Mouse (Mus musculus): ENCODE measurements around the gene Smyd4. TPM values are rescaled to one million over a fixed set of nuclear protein-coding genes. Genes with fewer than 3 reads are reported as not detected.
"Not testable (repeated sequence)": the region's sequence is repeated elsewhere in the genome, so short reads cannot be mapped to it uniquely, and the experiment has no call there.

The Smyd4 gene
- polyA plus RNA-seq, 2 experiments: 7.9 to 11.6 TPM

DNA sequence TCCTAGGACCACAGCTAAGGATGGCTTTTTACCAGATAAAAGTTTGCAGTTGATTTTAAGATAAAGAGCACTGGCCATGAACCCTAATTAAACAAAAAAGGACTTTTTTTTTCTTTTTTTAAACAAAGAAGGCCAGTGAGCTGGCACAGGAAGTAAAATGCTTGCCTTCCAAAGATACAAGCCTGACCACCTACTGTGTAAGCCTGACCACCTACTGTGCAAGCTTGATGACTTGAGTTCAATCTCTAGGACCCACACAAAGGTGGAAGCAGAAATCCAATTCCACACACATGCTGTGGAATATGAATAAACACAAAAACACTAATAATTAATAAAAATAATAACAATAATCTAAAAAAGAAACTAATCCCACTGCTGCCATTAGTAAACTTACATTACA is 3.0 kb downstream of the Smyd4 start:
- no peak overlapping the region for H3K9ac ChIP-seq (ENCODE audit: low read depth, low read length, severe bottlenecking)
- no peaks in the 10 kb centered on the region for H3K9me3 ChIP-seq (ENCODE audit: control insufficient read depth, low read length)
- H3K4me1 ChIP-seq (ENCODE audit: control insufficient read depth, insufficient read depth, low read length): peaks cover 20% of the 10 kb centered on the region
- ATAC-seq (ENCODE audit: low FRiP score, low read depth): no peak
- H3K27ac ChIP-seq (replicated peaks; ENCODE audit: low read depth, low read length): no peak overlapping the region
- no peak overlapping the region for H3K4me2 ChIP-seq (replicated peaks; ENCODE audit: low read depth, low read length, severe bottlenecking)
- no peak overlapping the region for H3K4me3 ChIP-seq (replicated peaks; ENCODE audit: low read length)
- no peak for TF ChIP-seq POLR2A (IDR thresholded peaks at IDR 0.05; ENCODE audit: borderline replicate concordance, extremely low read depth, insufficient read depth, insufficient read length)
- DNase-seq (ENCODE audit: low spot score): no peak
- no peaks in the 10 kb centered on the region for H3K27me3 ChIP-seq (ENCODE audit: control insufficient read depth, insufficient read depth, low read length)
- peaks cover 4% of the 10 kb centered on the region; the same call in 1 of the 2 replicates for H3K36me3 ChIP-seq (ENCODE audit: control insufficient read depth, insufficient read depth, low read length)

DNA sequence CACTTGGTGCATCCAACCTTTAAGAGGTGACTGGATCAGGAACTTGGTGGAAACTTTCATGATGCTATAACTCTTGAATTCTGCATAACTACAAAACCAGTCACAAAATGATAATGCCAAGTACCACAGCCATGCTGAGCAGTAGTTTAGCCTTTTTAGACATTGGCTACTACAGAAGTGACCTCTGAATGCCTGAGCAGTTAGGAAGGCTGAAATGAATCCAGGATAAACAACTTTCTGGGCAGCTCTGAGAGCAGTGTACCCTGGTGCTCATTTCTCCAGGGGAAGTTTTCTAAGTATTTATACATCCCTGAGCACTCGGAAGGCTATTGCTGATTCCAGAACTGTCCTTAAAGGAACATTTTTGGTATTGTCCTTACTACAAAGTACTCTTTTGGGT is 7.2 kb downstream of the Smyd4 start:
- Histone ChIP-seq H3K9me3 (ENCODE audit: control insufficient read depth, low read length) (no peaks in the 10 kb centered on the region), H3K4me2 (replicated peaks; ENCODE audit: low read depth, low read length, severe bottlenecking) (no peak overlapping the region), H3K27me3 (ENCODE audit: control insufficient read depth, insufficient read depth, low read length) (no peaks in the 10 kb centered on the region), H3K36me3 (ENCODE audit: control insufficient read depth, insufficient read depth, low read length) (peaks cover 4% of the 10 kb centered on the region; the same call in 1 of the 2 replicates), H3K27ac (replicated peaks; ENCODE audit: low read depth, low read length) (no peak overlapping the region), H3K4me1 (ENCODE audit: control insufficient read depth, insufficient read depth, low read length) (no peaks in the 10 kb centered on the region), H3K9ac (ENCODE audit: low read depth, low read length, severe bottlenecking) (no peak overlapping the region), H3K4me3 (replicated peaks; ENCODE audit: low read length) (no peak overlapping the region)
- TF ChIP-seq POLR2A (IDR thresholded peaks at IDR 0.05; ENCODE audit: borderline replicate concordance, extremely low read depth, insufficient read depth, insufficient read length): no peak
- no peak for ATAC-seq (ENCODE audit: low FRiP score, low read depth)
- 93% methylated on average over 1 of the region's 1 CpGs for WGBS
- DNase-seq (ENCODE audit: low spot score): peak; percentile 1

DNA sequence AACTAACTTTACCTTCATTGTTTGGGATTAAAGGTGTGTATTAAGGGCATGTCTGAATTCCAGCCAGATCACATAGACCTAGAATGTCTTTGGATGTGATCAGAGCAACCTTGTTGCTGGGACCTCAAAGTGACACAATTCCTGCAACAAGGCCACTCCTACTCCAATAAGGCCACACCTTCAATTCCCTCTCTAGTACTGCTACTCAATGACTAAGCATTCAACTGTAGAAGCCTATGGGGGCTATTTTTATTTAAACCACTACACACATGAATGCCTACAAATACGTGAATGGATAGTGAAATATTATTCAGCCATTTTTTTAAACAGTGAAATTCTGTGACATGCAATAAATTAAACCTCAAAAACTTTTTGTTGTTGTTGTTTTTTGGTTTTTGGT is 28.9 kb downstream of the Smyd4 start:
- WGBS: 84% methylated on average over 1 of the region's 1 CpGs
- H3K36me3 ChIP-seq (ENCODE audit: control insufficient read depth, insufficient read depth, low read length): no peaks in the 10 kb centered on the region
- no peak overlapping the region for H3K4me2 ChIP-seq (replicated peaks; ENCODE audit: low read depth, low read length, severe bottlenecking)
- no peak overlapping the region for H3K9ac ChIP-seq (ENCODE audit: low read depth, low read length, severe bottlenecking)
- H3K27me3 ChIP-seq (ENCODE audit: control insufficient read depth, insufficient read depth, low read length): no peaks in the 10 kb centered on the region
- no peak for DNase-seq (ENCODE audit: low spot score)
- no peaks in the 10 kb centered on the region for H3K4me1 ChIP-seq (ENCODE audit: control insufficient read depth, insufficient read depth, low read length)
- no peak overlapping the region for H3K27ac ChIP-seq (replicated peaks; ENCODE audit: low read depth, low read length)
- H3K9me3 ChIP-seq (ENCODE audit: control insufficient read depth, low read length): no peaks in the 10 kb centered on the region
- no peak for ATAC-seq (ENCODE audit: low FRiP score, low read depth)
- H3K4me3 ChIP-seq (replicated peaks; ENCODE audit: low read length): no peak overlapping the region
- no peak for TF ChIP-seq POLR2A (IDR thresholded peaks at IDR 0.05; ENCODE audit: borderline replicate concordance, extremely low read depth, insufficient read depth, insufficient read length)

DNA sequence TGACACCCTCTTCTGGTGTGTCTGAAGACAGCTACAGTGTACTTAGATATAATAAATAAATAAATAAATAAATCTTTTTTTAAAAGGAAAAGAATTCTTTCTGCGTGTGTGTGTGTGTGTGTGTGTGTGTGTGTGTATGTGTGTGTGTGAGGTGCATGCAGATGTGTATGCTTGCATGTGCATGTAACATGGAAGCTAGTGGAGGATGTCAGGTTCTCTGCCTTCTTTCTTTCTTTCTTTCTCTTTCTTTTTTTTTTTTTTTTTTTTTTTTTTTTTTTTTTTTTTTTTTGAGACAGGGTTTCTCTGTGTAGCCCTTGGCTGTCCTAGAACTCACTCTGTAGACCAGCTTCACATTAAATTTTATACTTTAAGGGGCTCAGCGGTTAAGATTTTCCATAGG is 30.6 kb downstream of the Smyd4 start:
- not testable (repeated sequence) for H3K9ac ChIP-seq (ENCODE audit: low read depth, low read length, severe bottlenecking); DNase-seq (ENCODE audit: low spot score); H3K4me1 ChIP-seq (ENCODE audit: control insufficient read depth, insufficient read depth, low read length); H3K4me2 ChIP-seq (replicated peaks; ENCODE audit: low read depth, low read length, severe bottlenecking); H3K36me3 ChIP-seq (ENCODE audit: control insufficient read depth, insufficient read depth, low read length); ATAC-seq (ENCODE audit: low FRiP score, low read depth); H3K9me3 ChIP-seq (ENCODE audit: control insufficient read depth, low read length); H3K27me3 ChIP-seq (ENCODE audit: control insufficient read depth, insufficient read depth, low read length); H3K27ac ChIP-seq (replicated peaks; ENCODE audit: low read depth, low read length); H3K4me3 ChIP-seq (replicated peaks; ENCODE audit: low read length)
- 78% methylated on average over 2 of the region's 2 CpGs for whole genome bisulfite sequencing

DNA sequence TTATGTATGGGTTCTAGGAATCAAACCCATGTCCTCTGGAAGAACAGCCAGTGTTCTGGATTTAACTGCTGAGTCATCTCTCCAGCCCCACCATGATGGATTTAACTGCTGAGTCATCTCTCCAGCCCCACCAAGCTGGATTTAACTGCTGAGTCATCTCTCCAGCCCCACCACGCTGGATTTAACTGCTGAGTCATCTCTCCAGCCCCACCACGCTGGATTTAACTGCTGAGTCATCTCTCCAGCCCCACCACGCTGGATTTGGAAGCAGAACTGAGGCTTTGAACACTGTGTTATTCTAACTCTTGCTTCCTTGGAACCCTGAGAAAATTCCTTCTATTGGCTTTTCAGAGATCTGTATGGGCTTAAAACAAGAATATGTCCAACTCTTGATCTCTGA is 35.3 kb downstream of the Smyd4 start:
- not testable (repeated sequence) for H3K27me3 ChIP-seq (ENCODE audit: control insufficient read depth, insufficient read depth, low read length); H3K4me2 ChIP-seq (replicated peaks; ENCODE audit: low read depth, low read length, severe bottlenecking); H3K9ac ChIP-seq (ENCODE audit: low read depth, low read length, severe bottlenecking); H3K4me3 ChIP-seq (replicated peaks; ENCODE audit: low read length); ATAC-seq (ENCODE audit: low FRiP score, low read depth); H3K9me3 ChIP-seq (ENCODE audit: control insufficient read depth, low read length); DNase-seq (ENCODE audit: low spot score); H3K27ac ChIP-seq (replicated peaks; ENCODE audit: low read depth, low read length); H3K4me1 ChIP-seq (ENCODE audit: control insufficient read depth, insufficient read depth, low read length); H3K36me3 ChIP-seq (ENCODE audit: control insufficient read depth, insufficient read depth, low read length)
- 53% methylated on average over 3 of the region's 3 CpGs for WGBS

DNA sequence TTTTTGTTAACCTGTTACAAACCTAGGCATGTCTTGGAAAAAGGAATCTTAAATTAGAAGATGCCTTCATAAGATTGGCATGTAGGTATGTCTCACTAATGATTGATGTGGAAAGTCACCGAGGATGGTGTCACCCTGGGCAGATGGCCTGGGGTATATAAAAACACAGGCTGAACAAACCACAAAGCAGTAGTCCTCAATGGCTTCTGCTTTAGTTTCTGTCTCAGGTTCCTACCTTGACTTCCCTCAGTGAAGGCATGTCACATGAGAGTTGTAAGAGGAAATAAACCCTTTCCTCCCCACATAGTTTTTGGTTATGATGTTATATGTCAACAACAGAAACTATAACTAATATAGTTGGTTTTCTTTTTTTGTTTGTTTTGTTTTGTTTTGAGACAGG is 47.4 kb downstream of the Smyd4 start:
- Histone ChIP-seq H3K4me1 (ENCODE audit: control insufficient read depth, insufficient read depth, low read length) (no peaks in the 10 kb centered on the region), H3K9ac (ENCODE audit: low read depth, low read length, severe bottlenecking) (no peak overlapping the region), H3K27ac (replicated peaks; ENCODE audit: low read depth, low read length) (no peak overlapping the region), H3K9me3 (ENCODE audit: control insufficient read depth, low read length) (no peaks in the 10 kb centered on the region), H3K4me2 (replicated peaks; ENCODE audit: low read depth, low read length, severe bottlenecking) (no peak overlapping the region), H3K27me3 (ENCODE audit: control insufficient read depth, insufficient read depth, low read length) (no peaks in the 10 kb centered on the region), H3K4me3 (replicated peaks; ENCODE audit: low read length) (no peak overlapping the region), H3K36me3 (ENCODE audit: control insufficient read depth, insufficient read depth, low read length) (peaks cover 7% of the 10 kb centered on the region; the same call in 1 of the 2 replicates)
- no peak for ATAC-seq (ENCODE audit: low FRiP score, low read depth)
- DNase-seq (ENCODE audit: low spot score): no peak
- no peak for TF ChIP-seq POLR2A (IDR thresholded peaks at IDR 0.05; ENCODE audit: borderline replicate concordance, extremely low read depth, insufficient read depth, insufficient read length)
- 85% methylated on average over 1 of the region's 1 CpGs for WGBS

Measured in limb, embryonic 14.5 days (tissue).